Mouse (Mus musculus) gastrocnemius, adult 18-20 months (tissue): Measurements from ENCODE around the gene Msh3. TPM values are rescaled to one million over a fixed set of nuclear protein-coding genes. Genes with fewer than 3 reads are reported as not detected.
A peak's percentile ranks its signal among the peaks of the same experiment; 100 is the strongest.
"Not testable (repeated sequence)": the region's sequence is repeated elsewhere in the genome, so short reads cannot be mapped to it uniquely, and the experiment has no call there.

ENCODE experiments used
- DNase-seq: peaks from one replicate; pipeline ENCODE4 v3.0.0; 2021; ENCODE audit warnings: low spot score
- long read RNA-seq, 2 experiments: library from polyadenylated mRNA; stranded (forward); transcript quantifications; one replicate each; pipeline ENCODE4 v2.0.0; 2021
- total RNA-seq, 2 experiments: library from RNA; stranded (reverse); gene quantifications; 2 replicates each; pipeline ENCODE4 v1.2.3; 2021

Gene Msh3
- 10 to 100 TPM in 1 of 2 experiments, 1 to 10 TPM in 1; 9.4 to 10.7 TPM for total RNA-seq
- long read RNA-seq, experiment 1, transcript Msh3-201 (24 exons, 3,937 nt): major isoform, 7 of 14 reads
- long read RNA-seq, experiment 1, partial matches to known transcripts: 0 of 14 reads
- long read RNA-seq, experiment 1, other reads (novel, unspliced or antisense): 4 of 14 reads
- long read RNA-seq, experiment 2, transcript Msh3-202 (24 exons, 3,946 nt): major isoform, 7 of 12 reads
- long read RNA-seq, experiment 2, partial matches to known transcripts: 1 of 12 reads
- long read RNA-seq, experiment 2, other reads (novel, unspliced or antisense): 1 of 12 reads

DNA sequence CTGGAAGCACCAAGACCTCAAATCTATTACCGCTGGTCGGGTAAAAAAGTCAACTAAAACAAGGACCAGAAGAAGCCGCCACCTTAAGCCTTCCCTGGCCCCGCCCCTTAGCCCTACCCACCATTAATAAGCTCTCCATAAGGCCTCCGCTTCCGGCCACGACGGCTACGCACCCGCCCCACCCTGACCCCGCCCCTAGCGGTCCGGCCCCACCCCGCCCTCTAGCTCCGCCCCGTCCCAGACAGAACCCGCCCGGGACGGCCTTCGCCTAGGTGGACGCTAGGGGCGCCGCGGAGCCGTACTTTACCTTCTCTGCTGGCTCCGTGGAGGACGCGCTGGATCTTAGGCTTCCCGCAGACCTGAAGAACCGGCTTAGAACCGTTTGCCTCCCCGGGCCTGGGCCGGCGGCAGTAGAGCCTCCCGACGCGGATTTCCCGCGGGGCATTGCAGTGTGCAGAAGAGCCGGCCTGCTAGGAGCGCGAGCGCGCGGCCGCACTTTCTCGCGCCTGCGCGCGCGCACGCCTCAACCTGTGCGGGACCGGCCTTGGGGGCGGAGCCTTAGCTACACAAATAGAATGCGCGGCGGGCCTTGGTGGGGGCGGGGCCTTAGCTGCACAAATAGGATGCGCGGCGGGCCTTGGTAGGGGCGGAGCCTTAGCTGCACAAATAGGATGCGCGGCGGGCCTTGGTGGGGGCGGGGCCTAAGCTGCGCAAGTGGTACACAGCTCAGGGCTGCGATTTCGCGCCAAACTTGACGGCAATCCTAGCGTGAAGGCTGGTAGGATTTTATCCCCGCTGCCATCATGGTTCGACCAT is at the start of gene Msh3, which contains the start of gene Dhfr:
Gene Msh3 (minus strand): TSS at position 548 of the 816 bp plus-strand sequence.
Gene Dhfr (plus strand): TSS at position 271 of the 816 bp plus-strand sequence.
- peak; percentile 95 for DNase-seq

DNA sequence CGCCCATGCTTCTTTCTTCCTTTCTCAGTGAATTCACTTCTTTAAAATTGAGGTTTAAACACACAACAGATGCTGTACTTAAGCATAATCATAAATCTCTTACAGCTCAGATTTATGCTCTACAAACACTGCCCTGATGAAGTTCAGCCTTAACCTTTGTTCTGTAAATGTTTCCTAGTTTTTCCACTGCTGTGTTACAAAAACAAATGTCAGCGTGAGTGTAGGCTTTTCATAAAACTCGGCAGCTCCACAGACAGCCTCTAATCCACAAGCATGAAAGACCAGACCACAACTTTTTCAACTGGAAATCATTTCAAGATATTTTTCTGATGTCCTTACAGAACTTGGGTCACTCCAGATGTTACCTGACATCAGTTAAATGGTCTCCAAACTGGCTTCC is 48.7 kb upstream of the Msh3 start:
- DNase-seq: no peak

DNA sequence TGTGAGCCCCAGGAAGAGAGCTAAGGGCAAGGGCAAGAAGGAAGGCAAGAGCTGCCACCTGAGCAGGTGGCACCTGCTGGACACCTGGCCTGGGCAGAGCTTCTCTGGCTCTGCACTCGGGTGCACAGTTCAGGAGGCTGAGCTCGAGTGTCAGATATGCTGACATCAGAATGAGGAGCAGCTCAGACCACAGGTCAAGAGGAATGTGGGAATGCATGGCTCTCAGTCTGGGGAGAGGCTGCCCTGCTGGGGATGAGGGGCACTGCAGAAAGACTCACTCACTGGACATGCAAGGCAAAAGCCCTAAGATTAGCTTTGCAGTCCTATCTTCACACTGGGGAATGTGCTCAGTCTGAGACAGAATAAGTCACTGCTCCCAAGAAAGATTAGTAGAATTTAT is 47.3 kb upstream of the Msh3 start:
- no peak for DNase-seq

DNA sequence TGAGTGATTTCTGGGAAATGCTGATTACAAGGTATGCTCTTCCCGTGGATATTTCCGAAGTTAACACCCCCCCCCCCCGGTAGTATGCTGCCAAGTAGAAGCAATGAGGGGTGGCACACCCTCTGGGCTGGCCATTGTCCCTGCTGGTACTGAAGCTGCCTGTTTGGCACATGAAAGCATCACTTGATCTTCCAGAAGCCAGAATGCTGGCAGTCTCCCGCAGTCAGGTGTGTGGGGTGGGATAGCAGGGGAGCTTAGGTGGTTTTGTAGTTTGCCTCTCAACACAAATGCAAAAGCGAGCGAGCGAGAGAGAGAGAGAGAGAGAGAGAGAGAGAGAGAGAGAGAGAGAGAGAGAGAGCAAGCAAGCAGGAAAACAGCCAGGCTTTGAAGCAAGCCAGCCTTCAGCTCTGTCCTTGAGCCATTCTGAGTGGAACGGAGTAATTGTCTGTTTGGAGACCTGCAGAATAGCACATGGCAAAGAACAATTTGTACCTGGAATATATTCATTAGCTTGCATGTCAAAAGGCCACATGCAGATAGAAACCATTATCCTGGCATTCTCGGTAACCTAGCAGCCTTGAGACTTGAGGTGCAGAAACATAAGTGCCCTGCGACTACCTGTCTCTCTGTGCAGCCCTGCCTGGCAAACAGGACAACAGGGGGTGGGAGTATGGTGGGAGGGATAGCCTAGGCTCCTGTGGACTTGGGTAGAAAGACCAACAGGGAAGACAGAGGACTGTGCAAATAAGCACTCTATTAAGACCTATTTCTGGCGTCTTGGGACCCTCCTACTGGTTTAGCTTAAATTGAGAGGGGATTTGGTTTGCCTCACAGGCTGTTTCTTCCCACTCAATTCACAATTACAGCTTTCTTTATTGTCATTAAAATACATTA is 43.9 kb upstream of the Msh3 start:
- no peak for DNase-seq

DNA sequence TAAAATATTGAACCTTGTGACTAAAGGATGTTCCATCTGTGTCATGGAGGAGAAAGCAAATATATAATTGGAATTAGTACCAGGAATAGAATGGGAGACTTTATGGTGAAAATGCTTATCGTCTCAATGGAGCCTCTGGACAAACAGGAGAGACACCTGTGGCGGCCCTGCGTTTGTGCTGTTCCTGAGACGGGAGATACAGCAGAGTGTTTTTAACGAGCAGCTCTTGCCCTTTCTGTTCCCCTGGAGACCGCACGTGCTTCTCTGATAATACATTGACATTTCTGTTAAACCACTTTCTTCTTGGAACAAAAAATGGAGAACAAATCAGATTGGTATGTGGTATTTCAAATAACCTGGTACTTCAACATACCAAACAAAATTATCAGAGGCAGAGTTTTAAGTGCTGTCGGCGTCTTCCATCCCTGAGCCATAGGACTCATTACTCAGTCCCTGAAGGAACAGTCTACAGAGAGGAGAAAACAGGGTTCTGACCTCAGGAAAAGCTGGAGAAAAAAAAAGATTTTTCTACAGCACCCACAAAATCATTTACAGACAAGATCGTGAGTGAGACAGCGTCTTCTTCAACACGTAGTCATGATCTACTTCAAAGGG is 38.4 kb upstream of the Msh3 start:
- no peak for DNase-seq

DNA sequence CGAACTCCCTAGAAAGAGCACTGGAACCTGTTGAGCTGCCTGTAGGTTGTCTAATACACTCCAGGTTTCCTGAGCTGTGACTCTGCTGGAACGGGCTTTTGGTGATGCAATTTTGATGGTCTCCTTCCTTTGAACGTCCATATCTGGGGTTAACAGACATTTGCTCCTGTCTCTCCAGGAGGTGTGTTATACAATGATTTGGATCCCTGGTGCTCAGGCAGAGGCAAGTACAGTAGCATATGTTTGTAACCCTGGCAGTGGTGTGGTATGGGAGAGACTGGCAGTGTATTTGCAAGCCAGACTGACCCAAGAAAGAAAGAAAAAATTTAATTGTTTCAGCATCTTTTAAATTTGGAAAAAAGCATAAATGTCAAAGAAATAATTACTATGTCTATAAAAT is 32.6 kb upstream of the Msh3 start:
- DNase-seq: no peak

DNA sequence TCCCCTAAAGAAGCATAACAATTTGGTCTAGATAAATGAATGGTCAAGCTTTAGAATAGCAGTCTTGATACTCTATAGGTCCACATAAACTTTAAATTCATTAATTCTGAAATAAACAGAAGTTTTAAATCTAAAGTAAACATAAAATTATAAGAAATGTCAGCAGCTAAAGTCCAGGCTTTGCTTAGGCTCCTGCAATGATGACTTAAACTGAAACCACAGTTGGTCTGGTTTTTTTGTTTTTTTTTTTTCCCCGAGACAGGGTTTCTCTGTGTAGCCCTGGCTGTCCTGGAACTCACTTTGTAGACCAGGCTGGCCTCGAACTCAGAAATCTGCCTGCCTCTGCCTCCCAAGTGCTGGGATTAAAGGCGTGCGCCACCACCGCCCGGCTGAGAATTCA is 16.7 kb upstream of the Msh3 start:
- not testable (repeated sequence) for DNase-seq

DNA sequence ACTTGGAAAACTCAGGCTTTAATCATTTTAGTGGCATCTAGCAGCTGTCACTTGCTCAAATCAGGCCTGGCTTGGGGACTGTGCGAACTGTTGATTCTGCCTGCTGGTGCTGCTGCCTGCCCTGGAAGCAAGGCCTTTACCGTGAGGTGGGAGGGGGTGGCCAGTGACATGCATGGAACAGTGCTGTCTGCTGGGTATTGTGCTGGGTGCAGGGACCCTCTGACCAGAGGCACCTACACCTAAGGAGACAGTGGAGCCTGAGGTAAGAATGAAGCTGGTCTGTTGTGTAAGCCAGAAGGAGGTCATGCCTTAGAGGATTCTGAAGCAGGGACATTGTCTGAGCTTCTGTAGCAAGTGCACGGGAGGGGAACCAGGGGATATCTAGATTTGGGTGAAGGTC is 16.0 kb upstream of the Msh3 start:
- DNase-seq: no peak

DNA sequence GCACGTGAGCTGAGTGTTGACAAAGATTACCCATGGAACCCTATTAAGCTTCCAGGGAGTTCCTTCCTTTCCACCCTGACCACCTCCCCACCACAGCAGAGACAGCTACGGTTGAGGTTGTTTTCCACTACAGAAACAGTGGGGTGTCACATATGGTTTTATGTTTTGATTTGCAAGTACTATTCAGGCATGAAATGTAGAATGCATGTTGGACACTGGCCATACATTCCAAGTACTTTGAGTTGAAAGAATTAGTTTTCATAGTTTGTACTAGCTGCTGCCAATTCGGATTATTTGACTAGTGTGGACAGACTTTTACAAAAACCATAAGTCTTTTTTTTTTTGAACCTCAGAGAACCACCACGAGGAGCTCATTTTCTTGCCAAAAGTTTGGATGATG is 10.5 kb upstream of the Msh3 start:
- no peak for DNase-seq

DNA sequence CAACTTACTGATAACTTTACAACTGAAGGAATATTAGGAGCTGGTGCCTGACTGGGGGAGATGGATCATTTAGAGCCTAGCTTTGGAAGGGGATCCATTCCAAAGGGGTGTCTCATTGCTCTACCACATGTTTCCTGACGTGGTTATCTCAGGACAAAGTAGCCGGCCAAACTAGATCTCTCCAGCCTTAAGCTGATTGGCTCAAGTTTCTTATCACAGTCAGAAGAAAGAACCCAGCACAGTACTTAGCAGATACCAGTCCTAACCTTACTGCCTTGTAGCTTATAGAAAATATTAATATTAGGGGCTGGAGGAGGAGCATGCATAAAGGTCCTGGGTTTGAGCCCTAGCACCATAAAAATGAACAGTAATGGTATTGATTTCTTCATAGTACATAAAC is 6.8 kb upstream of the Msh3 start:
- no peak for DNase-seq

DNA sequence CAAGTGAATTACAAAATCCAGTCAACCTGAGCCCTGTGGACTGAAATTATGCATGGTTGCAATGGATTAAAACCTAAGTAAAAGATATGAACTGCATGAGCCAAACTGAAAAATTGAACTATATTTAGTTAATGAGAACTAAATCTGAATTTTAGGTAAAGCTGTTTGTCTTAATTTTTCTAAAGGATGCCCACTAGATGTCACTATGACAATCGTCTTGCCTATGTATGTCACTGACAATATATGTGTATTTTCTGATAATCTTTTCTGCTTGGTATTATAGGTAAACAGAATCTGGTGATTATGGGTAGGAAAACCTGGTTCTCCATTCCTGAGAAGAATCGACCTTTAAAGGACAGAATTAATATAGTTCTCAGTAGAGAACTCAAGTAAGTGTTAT is 2.8 kb upstream of the Msh3 start:
- no peak for DNase-seq

DNA sequence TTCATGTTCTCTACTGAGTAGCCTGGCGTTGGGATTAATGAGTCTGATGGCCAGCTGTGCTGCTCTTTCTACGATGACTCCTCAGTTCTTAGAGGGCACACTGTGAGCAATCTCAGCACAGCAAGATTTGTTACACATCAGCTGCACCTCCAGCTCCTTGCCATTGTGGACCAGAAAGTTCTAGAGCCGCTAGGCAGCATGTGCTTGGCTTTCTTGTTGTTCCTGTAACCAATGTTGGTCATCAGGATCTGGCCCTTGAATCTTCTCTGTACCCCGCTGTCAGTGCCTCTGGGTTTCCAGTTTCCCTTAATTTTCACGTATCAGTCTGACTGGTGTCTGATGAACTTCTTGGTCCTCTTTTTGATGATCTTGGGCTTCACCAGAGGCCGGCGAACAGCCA is 1.6 kb upstream of the Msh3 start:
- no peak for DNase-seq

DNA sequence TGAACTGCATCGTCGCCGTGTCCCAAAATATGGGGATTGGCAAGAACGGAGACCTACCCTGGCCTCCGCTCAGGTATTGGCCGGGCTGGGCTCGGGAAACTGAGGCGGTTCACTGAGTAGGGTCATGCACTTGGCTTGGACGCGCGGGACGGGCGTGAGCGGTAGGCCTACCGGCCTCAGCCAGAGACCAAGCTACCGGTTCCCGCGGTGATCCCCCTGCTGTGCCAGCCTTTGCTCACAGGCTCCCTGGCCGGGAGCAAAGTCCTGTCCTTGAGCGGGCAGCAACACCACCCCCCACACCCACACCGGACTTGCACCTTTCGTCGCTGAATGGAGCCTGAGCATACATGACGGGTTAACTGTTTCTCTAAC is 455 bp upstream of the Msh3 start:
- DNase-seq: no peak

DNA sequence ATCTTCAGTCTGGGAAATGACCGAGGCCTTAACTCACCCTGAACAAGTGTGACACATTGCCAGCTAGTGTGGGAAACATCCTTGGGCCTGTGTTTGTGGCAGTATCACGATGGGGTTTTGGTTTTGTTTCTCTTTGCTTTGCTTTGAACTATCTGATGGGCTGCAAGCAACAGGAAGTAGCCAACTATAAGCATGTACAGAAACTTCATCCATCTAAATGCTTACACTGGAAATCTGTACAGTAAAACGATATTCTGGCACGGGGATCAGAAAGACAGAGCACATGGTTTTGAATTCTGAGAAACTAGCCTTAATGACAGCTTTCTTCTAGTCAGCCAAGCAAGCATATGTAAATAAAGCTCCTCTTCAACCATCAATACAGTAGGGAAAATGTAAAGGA is 847 bp downstream of the Msh3 start:
- DNase-seq: no peak

DNA sequence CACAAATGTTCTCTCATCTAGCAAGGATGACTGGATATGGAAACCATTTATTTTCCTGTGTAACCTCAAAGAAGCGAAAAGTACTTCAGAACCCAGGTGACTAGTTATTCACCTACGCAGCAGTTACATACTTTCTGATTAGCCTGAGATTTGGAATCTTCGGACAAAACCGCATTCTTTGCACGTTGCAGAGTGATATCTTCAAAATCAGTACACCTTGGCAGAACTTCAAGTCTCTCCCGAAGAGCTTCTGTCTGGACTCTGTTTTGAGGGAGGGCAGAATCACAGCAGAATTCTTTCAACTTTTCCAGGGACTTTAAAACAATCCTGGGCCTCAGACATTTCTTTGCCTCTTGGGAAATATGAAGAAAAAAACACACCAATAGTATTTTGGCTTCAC is 3.7 kb downstream of the Msh3 start:
- no peak for DNase-seq

DNA sequence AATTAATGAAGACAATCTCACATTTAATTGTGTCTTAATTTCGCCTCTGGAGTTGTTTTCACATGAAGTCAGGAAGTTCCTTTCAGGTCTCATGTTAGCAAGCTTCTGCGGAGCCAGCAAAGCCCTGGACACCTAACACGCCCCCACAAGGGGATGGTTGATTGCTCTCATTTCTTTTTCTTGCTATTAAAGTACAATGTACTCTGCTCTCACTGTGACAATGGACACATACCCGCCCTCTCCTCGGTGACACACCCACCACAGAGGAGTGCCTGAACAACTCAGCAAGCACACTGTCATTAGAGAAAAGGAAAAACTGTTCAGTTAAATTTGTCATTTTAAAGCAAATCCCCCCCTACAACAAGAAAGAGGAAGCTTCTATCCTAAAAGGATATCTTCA is 8.5 kb downstream of the Msh3 start:
- no peak for DNase-seq

DNA sequence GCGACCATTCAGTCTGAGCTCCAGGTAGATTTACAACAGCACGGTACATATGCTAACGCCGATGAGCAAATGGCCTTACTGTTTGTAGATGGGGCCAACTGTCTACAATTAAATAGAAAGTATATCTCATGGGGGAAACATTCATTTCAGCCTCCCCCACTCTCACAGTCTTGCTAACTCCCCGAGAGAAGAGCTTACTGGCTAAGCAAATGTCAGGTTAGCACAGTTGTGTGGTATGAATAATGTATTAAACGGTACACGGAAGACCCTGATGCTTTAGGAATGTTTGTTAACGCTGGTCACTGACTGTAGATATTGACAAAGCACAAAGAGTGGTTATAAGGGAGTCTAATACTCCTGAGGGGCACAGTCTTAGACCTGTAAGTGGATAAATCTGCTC is 10.8 kb downstream of the Msh3 start:
- DNase-seq: no peak

DNA sequence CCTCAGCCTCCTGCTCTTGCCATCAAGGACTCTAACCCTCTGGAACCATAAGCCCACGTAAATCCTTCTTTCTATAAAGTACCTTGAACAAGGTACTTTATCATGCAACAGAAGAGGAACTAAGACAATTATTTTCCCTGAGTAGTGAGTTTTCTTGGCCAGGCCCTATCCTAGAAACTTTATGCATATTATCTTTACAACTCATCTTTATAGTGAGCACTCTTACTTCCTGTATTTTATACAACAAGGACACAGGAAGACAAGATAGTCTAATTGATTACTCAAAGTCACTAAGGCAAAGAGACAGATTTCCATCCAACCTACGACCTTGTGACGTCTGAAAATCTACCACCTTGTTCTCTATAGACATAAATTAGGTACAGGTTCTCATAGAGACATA is 15.0 kb downstream of the Msh3 start:
- no peak for DNase-seq

DNA sequence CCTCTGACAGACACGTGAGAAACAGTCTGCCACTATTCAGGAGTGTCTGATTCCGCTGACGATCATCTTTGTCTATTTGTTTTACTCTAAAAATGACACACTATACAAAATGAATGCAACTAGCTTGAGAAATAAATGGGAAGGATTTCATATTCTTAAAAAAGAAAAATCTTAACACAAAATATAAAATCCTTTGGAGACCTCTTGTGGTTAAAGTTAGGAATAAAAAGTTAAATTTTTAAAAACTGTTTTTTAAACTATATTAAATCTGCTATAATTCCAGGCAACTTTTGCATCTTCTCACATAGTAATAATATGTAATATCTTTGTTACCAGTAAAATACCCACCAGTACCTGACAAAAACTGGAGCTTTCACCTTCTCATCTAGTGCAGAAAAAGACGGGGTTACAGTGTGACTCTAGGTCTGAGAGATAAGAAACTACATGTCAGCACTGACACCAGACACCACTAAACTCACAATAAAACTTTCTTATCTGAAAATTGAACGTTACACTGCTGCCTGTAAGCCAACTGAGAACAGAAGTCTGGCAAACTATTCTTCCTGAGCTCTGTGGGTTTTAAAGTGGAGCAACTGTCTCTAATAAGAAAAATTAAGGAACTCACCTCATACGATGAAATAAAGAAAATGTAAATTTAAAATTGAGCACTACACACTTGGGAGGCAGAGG is 16.9 kb downstream of the Msh3 start:
- no peak for DNase-seq

DNA sequence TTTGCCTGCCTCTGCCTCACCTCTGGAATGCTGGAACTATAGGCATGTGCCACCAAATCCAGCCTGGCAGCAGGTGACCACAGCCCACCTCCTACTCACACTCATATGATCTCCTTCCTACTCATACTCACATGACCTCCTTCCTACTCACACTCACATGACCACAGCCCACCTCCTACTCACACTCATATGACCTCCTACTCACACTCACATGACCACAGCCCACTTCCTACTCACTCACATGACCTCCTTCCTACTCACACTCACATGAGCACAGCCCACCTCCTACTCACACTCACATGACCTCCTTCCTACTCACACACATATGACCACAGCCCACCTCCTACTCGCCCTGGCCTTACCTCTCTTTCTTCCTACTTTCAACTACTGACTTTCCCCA is 17.9 kb downstream of the Msh3 start:
- DNase-seq: no peak
